Mouse (Mus musculus) brain, embryonic 14.5 days (tissue): ENCODE measurements around the gene Ninj2. TPM values are rescaled to one million over a fixed set of nuclear protein-coding genes. Genes with fewer than 3 reads are reported as not detected.

Source experiments
- DNase-seq: peaks from one replicate; pipeline ENCODE4 v3.0.0-alpha.2; 2011; ENCODE audit warnings: low read depth
- CTCF ChIP-seq: fragments of 200-500 bp; IDR thresholded peaks from 2 replicates; pipeline ENCODE4 v1.5.1; 2012; ENCODE audit warnings: inconsistent platforms, mild to moderate bottlenecking, moderate library complexity, borderline replicate concordance; ENCODE audit not compliant: insufficient read depth, insufficient read length; ENCODE audit errors: extremely low read depth
- POLR2A ChIP-seq: fragments of 200-500 bp; IDR thresholded peaks from 2 replicates; pipeline ENCODE4 v1.6.1; 2012; ENCODE audit warnings: mild to moderate bottlenecking, inconsistent platforms, borderline replicate concordance; ENCODE audit not compliant: poor library complexity, insufficient read depth, insufficient read length, severe bottlenecking; ENCODE audit errors: extremely low read depth
- polyA plus RNA-seq: library from polyadenylated mRNA; depleted of rRNA; stranded (reverse); fragments of >200 nt; gene quantifications from 2 replicates; pipeline ENCODE4 v1.2.3, GENCODE M21; 2012

Ninj2 gene
- polyA plus RNA-seq, 1 experiment: not detected

DNA sequence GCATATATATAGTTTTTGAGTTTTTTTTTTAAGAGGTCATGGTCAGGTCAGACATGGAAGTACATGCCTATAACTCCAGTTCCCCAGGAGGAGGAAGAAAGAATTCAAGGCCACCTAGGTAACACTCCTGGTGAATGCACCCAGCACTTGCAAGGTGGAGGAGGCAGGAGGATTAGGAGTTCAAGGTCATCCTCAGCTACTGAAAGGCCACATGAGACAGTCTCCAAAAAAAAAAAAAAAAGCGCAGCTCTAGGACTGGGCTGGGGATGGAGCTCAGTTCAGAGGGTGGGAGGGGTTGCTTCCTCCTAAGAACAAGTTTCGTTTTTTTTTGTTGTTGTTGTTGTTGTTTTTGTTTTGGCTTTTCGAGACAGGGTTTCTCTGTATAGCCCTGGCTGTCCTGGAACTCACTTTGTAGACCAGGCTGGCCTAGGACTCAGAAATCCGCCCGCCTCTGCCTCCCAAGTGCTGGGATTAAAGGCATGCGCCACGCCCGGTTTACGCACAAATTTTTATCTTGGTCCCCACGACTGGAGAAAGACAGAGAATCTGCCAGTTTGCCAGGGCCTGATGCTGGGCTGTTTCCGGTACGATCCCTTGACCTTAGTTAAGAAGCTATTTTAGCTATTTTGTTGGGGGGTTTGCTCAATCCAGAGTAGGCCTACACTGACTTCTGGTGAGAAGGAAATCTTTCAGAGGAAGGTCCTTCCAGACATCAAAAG is 92.0 kb downstream of the Ninj2 start:
- DNase-seq: no peak
- TF ChIP-seq POLR2A (no peak), CTCF (no peak)

DNA sequence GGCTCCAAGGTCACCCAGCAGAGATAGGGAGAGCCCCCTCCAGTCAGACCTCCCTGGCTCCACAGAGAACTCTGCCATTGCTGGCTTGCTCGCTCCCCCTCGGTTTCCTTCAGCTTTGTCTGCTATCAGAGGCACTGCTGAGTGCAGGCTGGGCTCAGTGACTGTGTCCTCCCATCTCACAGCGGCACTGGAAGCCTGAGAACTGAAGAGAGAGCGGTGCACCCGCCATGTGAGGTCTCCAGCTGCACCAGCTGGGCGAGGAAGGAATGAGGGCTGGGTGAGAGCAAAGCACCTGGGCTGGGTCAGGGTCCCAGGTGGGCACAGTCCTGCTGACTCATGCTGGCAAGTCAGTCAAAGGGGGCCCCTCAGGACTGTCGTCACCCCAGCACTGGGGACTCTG is 92.6 kb downstream of the Ninj2 start:
- TF ChIP-seq POLR2A (no peak), CTCF (no peak)
- no peak for DNase-seq

DNA sequence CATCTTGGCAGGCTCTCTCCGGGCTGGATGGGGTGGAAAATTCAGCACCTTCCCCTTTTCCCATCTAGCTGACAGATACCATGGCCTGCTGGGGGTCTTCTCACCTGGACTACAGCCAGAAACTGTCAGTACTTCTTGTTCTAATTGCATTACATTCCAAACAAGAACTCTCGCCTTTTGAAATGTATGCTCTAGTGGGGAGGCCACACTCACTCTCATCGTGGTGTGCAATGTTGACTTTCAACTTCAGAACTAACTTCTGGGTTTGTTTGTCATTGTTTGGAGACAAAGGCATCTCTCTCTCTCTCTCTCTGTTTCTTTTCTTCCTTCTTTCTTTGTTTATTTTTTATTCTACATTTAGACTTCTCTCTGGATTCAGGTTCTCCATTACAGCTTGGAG is 93.4 kb downstream of the Ninj2 start:
- TF ChIP-seq CTCF: no peak
- DNase-seq: no peak

DNA sequence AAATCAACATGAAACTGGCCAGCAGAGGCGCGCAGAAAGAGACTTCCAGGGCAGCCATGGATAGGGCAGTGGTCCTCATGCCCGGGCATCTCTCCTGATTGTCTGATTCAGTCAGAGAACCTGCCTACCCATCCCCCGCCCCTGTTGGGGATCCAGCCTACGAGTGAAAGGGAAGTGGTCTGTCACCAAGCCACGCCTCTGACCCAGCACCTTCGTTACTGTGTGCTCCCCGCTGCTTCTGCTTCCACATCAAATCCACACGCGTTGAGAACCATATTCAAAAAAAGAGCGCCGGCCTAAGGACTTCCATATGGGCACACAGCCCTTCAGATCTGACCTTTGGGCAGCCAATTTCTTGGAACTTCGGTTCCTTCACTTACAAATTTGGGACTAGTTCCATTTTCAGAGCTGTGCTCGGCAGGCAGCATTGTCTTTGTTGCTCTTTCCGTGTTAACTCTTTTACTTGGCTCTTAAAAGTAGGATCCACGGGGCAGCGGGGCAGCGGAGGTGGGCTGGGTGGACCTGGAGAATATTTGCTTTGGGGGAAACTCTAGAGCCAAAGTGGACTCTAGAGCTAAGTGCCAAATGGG is 94.5 kb downstream of the Ninj2 start:
- no peak for DNase-seq

DNA sequence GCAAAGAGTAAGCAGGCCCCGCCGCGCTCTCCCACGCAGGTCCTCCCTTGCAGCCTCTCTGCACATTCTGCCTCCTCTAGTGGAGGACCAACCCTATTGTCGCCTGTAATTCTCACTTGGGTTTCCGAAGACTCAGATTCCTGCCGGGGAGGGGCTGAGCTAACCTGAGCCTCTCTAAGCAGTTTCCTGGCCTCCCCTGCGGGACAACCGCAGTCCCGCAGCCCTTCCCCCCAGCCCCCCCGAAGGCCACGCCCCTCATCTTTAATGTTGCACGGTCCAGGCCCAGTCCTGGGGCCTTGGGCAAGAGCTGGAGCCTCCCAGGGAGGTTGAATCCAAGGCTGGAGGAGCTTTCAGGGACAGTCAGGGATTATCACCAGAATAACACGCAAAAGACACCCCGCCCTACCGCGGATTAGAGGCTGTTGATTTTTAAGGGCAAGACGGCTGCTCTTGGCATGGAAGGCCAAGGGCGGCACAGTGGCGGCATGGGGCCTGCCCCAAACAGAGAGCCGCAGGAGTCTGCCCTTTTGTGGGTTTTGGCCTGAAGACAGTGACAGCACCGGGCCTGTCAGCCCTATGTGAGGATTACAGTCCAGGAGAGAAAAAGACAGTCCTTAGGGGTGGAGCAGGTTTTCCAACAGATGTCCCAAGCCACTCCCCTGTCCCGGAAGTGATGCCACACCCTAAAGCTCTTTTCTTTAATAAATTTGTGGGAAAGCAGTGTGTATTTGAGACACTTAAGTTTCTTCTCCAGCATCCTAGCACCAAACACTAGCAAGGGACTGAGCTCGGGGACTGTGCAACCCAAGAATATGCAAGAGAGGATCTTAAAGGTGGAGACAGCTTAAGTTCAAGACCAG is 95.5 kb downstream of the Ninj2 start:
- no peak for TF ChIP-seq CTCF
- no peak for TF ChIP-seq POLR2A
- peak; percentile 44 for DNase-seq

More for the DNA sequence above, 94.5 kb downstream of the Ninj2 start:
- TF ChIP-seq POLR2A (no peak), CTCF (no peak)

DNA sequence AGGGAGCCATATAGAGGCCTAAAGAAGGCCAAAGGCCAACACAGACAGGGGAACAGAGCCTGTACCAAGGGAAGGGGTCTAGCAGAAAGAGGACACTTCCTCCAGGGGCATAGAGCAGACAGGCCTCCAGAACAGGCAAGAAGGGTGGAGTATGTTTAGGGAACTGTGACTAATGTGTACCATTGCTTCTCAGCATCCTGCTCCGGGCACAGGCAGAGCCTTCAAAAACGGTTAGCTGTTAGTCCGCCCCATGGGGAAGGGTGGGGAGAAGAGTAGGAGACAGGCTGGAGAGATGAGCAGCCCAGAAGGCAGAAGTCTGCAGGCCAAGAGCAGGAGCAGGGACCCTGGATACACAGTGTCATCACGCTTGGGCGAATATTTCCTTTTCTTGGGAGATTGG is 96.1 kb downstream of the Ninj2 start:
- no peak for TF ChIP-seq POLR2A
- no peak for TF ChIP-seq CTCF
- DNase-seq: no peak

DNA sequence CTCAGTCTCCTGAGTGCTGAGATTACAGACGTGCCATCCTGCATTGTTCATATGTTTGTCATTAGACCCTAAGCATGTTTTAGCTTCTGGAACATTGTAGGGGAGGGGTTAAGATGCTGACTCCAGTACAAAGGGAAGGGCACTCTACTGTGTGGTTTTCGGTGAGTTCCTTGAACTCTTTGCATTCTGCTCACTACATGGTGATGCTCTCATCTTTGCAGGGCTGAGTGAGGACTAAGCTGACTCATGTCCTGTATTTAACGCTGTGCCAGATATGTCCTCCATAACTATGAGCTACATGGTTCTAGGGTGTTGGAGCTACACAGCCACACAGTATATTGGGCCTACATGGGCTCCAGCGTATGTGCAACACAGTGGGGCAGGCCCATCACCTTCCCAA is 97.2 kb downstream of the Ninj2 start:
- DNase-seq: no peak
- TF ChIP-seq CTCF (no peak), POLR2A (no peak)

DNA sequence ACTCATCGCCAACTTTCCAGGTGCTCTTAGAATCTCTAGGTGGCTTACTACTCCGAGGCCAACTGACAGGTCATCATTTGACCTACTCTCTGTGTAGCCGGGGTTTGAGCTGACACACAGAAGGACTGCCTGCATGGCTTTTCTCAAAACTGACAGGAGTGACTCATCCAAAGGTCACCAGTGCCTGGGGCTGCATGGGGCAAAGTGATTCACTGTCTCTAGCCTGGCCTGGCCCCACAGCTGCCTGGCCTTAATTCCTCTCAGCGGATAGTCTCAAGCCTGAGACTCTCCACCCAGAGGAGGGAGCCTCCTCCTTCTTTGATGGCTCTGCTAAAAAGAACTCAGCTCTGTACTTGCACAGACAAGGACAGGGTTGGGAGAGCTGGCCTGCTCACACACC is 97.8 kb downstream of the Ninj2 start:
- no peak for DNase-seq
- no peak for TF ChIP-seq CTCF
- no peak for TF ChIP-seq POLR2A

DNA sequence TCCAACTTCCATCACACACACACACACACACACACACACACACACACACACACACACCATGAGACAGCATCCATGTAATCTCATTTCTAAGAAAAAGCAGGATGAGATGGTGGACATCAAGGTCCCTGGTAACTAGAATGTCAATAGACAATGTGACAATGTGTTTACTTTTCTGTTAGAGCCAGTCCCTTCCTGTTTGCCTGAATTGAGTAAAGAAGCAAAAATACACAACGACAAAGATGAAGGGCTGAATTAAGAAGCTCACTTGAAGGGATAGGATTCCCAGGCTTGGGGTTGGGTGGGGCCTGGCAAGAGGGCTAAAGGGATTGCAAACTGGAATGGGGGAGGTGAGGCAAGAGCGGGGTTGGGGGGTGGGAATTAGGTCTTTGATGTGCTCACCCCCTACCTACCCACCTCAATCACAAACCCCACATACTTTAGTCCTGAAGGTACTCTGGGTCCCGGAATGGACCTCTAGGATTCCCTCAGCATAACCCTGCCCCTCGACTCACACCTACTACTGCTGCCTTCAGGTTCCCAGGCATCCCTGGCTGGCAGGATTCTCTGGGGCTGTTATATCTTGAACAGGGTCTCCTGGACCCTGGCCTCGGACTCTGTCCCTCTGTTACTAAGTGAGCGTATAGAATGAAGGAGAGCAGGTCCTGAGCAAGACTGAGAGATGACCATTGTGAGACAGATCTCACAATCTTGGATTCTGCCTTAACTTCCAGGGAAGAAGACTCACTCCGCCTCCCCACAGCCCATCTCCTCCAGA is 98.4 kb downstream of the Ninj2 start:
- no peak for DNase-seq
- TF ChIP-seq CTCF (no peak), POLR2A (no peak)

DNA sequence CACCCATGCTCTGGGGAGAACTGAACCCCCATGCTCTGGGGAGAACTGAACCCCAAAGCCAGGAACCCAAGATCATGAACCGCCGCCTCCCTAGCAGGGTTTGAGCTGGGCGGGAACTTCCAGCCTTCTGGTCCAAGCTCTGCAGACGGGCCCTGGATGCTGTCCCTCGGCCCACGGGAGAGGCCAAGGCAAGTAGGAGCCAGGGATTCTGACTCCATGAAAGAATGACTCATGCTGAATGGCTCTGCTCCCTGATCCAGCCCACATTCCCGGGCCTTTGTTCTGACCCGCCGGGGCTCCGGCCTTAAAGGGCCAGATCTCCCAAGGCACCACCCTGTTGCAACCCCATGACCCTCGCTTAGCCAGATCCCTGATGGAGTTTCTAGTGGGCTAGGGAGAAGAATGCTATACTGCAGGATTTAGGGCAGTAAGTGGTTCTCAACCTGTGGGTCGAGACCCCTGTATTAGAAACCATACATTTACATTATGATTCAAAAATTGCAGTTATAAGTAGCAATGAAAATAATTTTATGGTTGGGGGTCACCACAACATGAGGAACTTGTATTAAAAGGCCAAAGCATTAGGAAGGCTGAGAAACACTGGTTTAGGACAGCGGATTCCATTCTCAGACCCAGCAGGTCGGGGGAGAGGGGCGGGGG is 99.2 kb downstream of the Ninj2 start:
- DNase-seq: peak; percentile 38

More for the DNA sequence above, 99.2 kb downstream of the Ninj2 start:
- no peak for TF ChIP-seq CTCF
- no peak for TF ChIP-seq POLR2A
